Comparison of ENCODE assay signal across 8 mouse cellular contexts in genomic region chr3:96696198-96696765, GRCm38 (mm10). TPM values are rescaled to one million over a fixed set of nuclear protein-coding genes. Genes with fewer than 3 reads are reported as not detected.
DNase-seq lines count a peak whose midpoint lies in the region; ATAC-seq and TF ChIP-seq lines count a peak whose summit lies in the region.

Gene Pias3, plus strand, starts transcription at chr3:96696384.

- peaks cover 10% of the 10 kb centered on the region for H3K4me1 ChIP-seq in hindbrain, postnatal 0 days (ENCODE audit: insufficient read depth, low read length)

- peak within 1 kb of the TSS; percentile 80 for H3K27ac ChIP-seq in hindbrain, postnatal 0 days

- under 1% methylated on average over 35 of the region's 35 CpGs for WGBS in hindbrain, postnatal 0 days

- ATAC-seq in hindbrain, postnatal 0 days: peak; percentile 71

- H3K9ac ChIP-seq in hindbrain, postnatal 0 days (replicated peaks; ENCODE audit: low read length): peak within 1 kb of the TSS; percentile 75

- TF ChIP-seq CTCF in hindbrain, postnatal 0 days (IDR thresholded peaks at IDR 0.05; ENCODE audit: low read depth): no peak

- H3K36me3 ChIP-seq in hindbrain, postnatal 0 days (ENCODE audit: insufficient read depth, low read length): peaks cover 8% of the 10 kb centered on the region

- no peaks in the 10 kb centered on the region for H3K9me3 ChIP-seq in hindbrain, postnatal 0 days (ENCODE audit: low read length)

- peak; percentile 96 for DNase-seq in ZHBTc4 (ENCODE audit: low read depth, low spot score)
- DNase-seq in cerebellum, postnatal 36 days: peak; percentile 41 to 49
- peak; percentile 68 to 76 for DNase-seq in gastrocnemius, adult 8-10 months (ENCODE audit: low spot score in 2 of 2)
- peak; percentile 78 for DNase-seq in hindbrain, postnatal 0 days (ENCODE audit: low spot score)
- DNase-seq in left cerebral cortex, postnatal 25 days (ENCODE audit: low spot score in 2 of 2): peak; percentile 46 to 62
- peak; percentile 84 for DNase-seq in mesoderm, embryonic 11.5 days (ENCODE audit: low read depth, low spot score)
- DNase-seq in right cerebral cortex, postnatal 36 days (ENCODE audit: low spot score in 2 of 2): peak; percentile 21 to 36
- peak; percentile 86 for DNase-seq in yolk sac, embryonic 10.5 days (ENCODE audit: low spot score)

- intact Hi-C loops in left cerebral cortex, postnatal 25 days (cut with DNase I): no loop called here

- peak within 1 kb of the TSS; percentile 93 for H3K4me2 ChIP-seq in hindbrain, postnatal 0 days (ENCODE audit: low read depth, low read length)

- peak within 1 kb of the TSS; percentile 71 for H3K4me3 ChIP-seq in hindbrain, postnatal 0 days (ENCODE audit: low read length)

- H3K27me3 ChIP-seq in hindbrain, postnatal 0 days (ENCODE audit: insufficient read depth, low read length): no peaks in the 10 kb centered on the region

RNA-seq across cellular contexts. Expression of gene Pias3, which starts in this region (rescaled TPM):
- 1 to 10 TPM; 4.9 to 7.4 (median 6.0) TPM for total RNA-seq in gastrocnemius, adult 8-10 months (2022)
- total RNA-seq in hindbrain, postnatal 0 days (2014; rRNA removed): 37.5 and 46.1 TPM in 2 replicates
- 41.3 and 44.3 TPM in 2 replicates for polyA plus RNA-seq in hindbrain, postnatal 0 days (2015; fragmentation: Nextera tagmentation; extraction: Ambion mirVana)
- 10 to 100 TPM; 23.4 to 24.5 TPM for total RNA-seq in left cerebral cortex, postnatal 25 days (2021)

Comparison
In these comparisons a context has a peak if more than half of its experiments do, and no peak if none do; other contexts are left out.
1. Peak in every context shown above with its lines: DNase-seq, ATAC-seq, H3K4me3 ChIP-seq and H3K27ac ChIP-seq.
2. DNase-seq: peak in every context shown above with its lines; median percentile 96 in ZHBTc4; 86 in yolk sac, embryonic 10.5 days; 84 in mesoderm, embryonic 11.5 days; 78 in hindbrain, postnatal 0 days; 72 in gastrocnemius, adult 8-10 months; 54 in left cerebral cortex, postnatal 25 days; 45 in cerebellum, postnatal 36 days; 28 in right cerebral cortex, postnatal 36 days.